Mouse (Mus musculus): Measurements from ENCODE around the gene Pxk.
"Not testable (repeated sequence)": the region's sequence is repeated elsewhere in the genome, so short reads cannot be mapped to it uniquely, and the experiment has no call there.

Gene Pxk

GRCm38 (mm10) chr14:8108047-8108446, 10.0 kb downstream of the Pxk start:
- DNase-seq = peak; percentile 32 to 39

- DNase-seq = no peak
These were observed 11.0 kb downstream of the Pxk start for GRCm38 (mm10) chr14:8108976-8109375.

- no peak for DNase-seq
These were observed 13.5 kb downstream of the Pxk start for GRCm38 (mm10) chr14:8111545-8111944.

- DNase-seq = peak in 1 of 2 experiments; percentile 27
These were observed 14.0 kb downstream of the Pxk start for GRCm38 (mm10) chr14:8112036-8112435.

GRCm38 (mm10) chr14:8113616-8114015, 15.6 kb downstream of the Pxk start:
- no peak for DNase-seq

- peak; percentile 54 to 69 for DNase-seq
These were observed 16.3 kb downstream of the Pxk start for GRCm38 (mm10) chr14:8114306-8114705.

GRCm38 (mm10) chr14:8114756-8115155, 16.7 kb downstream of the Pxk start:
- peak; percentile 52 to 54 for DNase-seq

GRCm38 (mm10) chr14:8115772-8116171, 17.8 kb downstream of the Pxk start:
- peak; percentile 62 to 63 for DNase-seq

GRCm38 (mm10) chr14:8117371-8117770, 19.4 kb downstream of the Pxk start:
- DNase-seq = no peak

- no peak for DNase-seq
These were observed 21.4 kb downstream of the Pxk start for GRCm38 (mm10) chr14:8119454-8119853.

GRCm38 (mm10) chr14:8119904-8120303, 21.9 kb downstream of the Pxk start:
- DNase-seq = no peak

- no peak for DNase-seq
These were observed 25.1 kb downstream of the Pxk start for GRCm38 (mm10) chr14:8123141-8123540.

GRCm38 (mm10) chr14:8123611-8124010, 25.6 kb downstream of the Pxk start:
- not testable (repeated sequence) for DNase-seq

GRCm38 (mm10) chr14:8124046-8124881, 26.3 kb downstream of the Pxk start:
- no peak for DNase-seq

GRCm38 (mm10) chr14:8127971-8128370, 30.0 kb downstream of the Pxk start:
- peak; percentile 66 to 72 for DNase-seq

GRCm38 (mm10) chr14:8132789-8133188, 34.8 kb downstream of the Pxk start:
- DNase-seq = peak; percentile 39 to 40

GRCm38 (mm10) chr14:8134234-8134633, 36.2 kb downstream of the Pxk start:
- DNase-seq = no peak

- no peak for DNase-seq
These were observed 37.1 kb downstream of the Pxk start for GRCm38 (mm10) chr14:8135130-8135529.

GRCm38 (mm10) chr14:8139724-8140710, 42.0 kb downstream of the Pxk start:
- peak in 1 of 2 experiments; percentile 15 for DNase-seq

GRCm38 (mm10) chr14:8141131-8141530, 43.1 kb downstream of the Pxk start:
- DNase-seq = no peak

GRCm38 (mm10) chr14:8145594-8146558, 47.9 kb downstream of the Pxk start:
- no peak for DNase-seq

GRCm38 (mm10) chr14:8146611-8147223, 48.7 kb downstream of the Pxk start:
- DNase-seq = no peak
